26 mouse cellular contexts compared by ENCODE assay signal in genomic region chr13:44174236-44174635, GRCm38 (mm10).
"Had no signal": no experiment of that assay in that cellular context is flagged by ENCODE, and none has a peak within 500 bp of the region (broad histone marks: within the 10 kb centered on the region; RNA-seq: fewer than 3 reads in every experiment).

No protein-coding gene starts in this region.

- H3K4me1 ChIP-seq: forebrain, embryonic 10.5 days; forebrain, embryonic 12.5 days; forebrain, embryonic 13.5 days; heart, embryonic 10.5 days had no signal

- H3K36me3 ChIP-seq: embryonic facial prominence, embryonic 10.5 days; embryonic facial prominence, embryonic 12.5 days; embryonic facial prominence, embryonic 13.5 days; embryonic facial prominence, embryonic 15.5 days; forebrain, embryonic 10.5 days; forebrain, embryonic 12.5 days; heart, embryonic 10.5 days had no signal

- DNase-seq: cerebellum, adult 9-10 months; cerebellum, adult 9-11 months; cerebellum, postnatal 10 days; cerebellum, postnatal 14 days; cerebellum, postnatal 25 days; cerebellum, postnatal 36 days; embryo, embryonic 11 days; forebrain, postnatal 0 days; gastrocnemius, adult 2 months; gastrocnemius, postnatal 10 days; gastrocnemius, postnatal 14 days; gastrocnemius, postnatal 25 days; gastrocnemius, postnatal 36 days; heart, adult 18-20 months; heart, adult 2 months had no signal

- H3K9ac ChIP-seq: embryonic facial prominence, embryonic 12.5 days; embryonic facial prominence, embryonic 13.5 days; embryonic facial prominence, embryonic 15.5 days; forebrain, embryonic 12.5 days; forebrain, embryonic 13.5 days; forebrain, postnatal 0 days had no signal

- H3K4me3 ChIP-seq: embryonic facial prominence, embryonic 10.5 days; embryonic facial prominence, embryonic 12.5 days; embryonic facial prominence, embryonic 13.5 days; embryonic facial prominence, embryonic 15.5 days; erythroblast, embryonic 14.5 days; forebrain, embryonic 10.5 days; forebrain, embryonic 12.5 days; forebrain, embryonic 13.5 days; gastrocnemius, adult 2 months; heart, adult 2 months; heart, embryonic 10.5 days had no signal

- H3K27ac ChIP-seq: embryonic facial prominence, embryonic 10.5 days; embryonic facial prominence, embryonic 12.5 days; embryonic facial prominence, embryonic 13.5 days; embryonic facial prominence, embryonic 15.5 days; forebrain, embryonic 10.5 days; forebrain, embryonic 12.5 days; forebrain, embryonic 13.5 days; gastrocnemius, adult 2 months; heart, adult 2 months; heart, embryonic 10.5 days had no signal

- H3K27me3 ChIP-seq: embryonic facial prominence, embryonic 12.5 days; embryonic facial prominence, embryonic 13.5 days; embryonic facial prominence, embryonic 15.5 days; forebrain, embryonic 12.5 days; forebrain, embryonic 13.5 days had no signal

- H3K4me2 ChIP-seq: embryonic facial prominence, embryonic 12.5 days; embryonic facial prominence, embryonic 13.5 days; embryonic facial prominence, embryonic 15.5 days; forebrain, embryonic 12.5 days; forebrain, embryonic 13.5 days had no signal

- ATAC-seq: forebrain, embryonic 13.5 days; forebrain, embryonic 14.5 days; forebrain, embryonic 16.5 days; forebrain, postnatal 0 days had no signal

- H3K9me3 ChIP-seq: embryonic facial prominence, embryonic 10.5 days; embryonic facial prominence, embryonic 12.5 days; embryonic facial prominence, embryonic 13.5 days; embryonic facial prominence, embryonic 15.5 days; forebrain, embryonic 10.5 days; forebrain, embryonic 12.5 days; forebrain, embryonic 13.5 days; heart, embryonic 10.5 days had no signal
